Mouse (Mus musculus): Measurements from ENCODE around the gene Cldnd1.

GRCm38 (mm10) chr16:58709536-58709935 is 18.2 kb upstream of the Cldnd1 start:
- TF ChIP-seq CTCF (IDR thresholded peaks at IDR 0.05; ENCODE audit: low read depth): no peak
- no peak for TF ChIP-seq EP300 (optimal IDR thresholded peaks at IDR 0.05)

Data from stomach, postnatal 0 days (tissue).